Mouse (Mus musculus) cerebellum, postnatal 36 days (tissue): Measurements from ENCODE around the gene Kif28.
"Not testable (repeated sequence)": the region's sequence is repeated elsewhere in the genome, so short reads cannot be mapped to it uniquely, and the experiment has no call there.

Experiments
- DNase-seq, 2 experiments: peaks; one replicate each; pipeline ENCODE4 v3.0.0; 2021 to 2022; ENCODE audit warnings: mixed read lengths in 2 of 2

Kif28 gene

DNA sequence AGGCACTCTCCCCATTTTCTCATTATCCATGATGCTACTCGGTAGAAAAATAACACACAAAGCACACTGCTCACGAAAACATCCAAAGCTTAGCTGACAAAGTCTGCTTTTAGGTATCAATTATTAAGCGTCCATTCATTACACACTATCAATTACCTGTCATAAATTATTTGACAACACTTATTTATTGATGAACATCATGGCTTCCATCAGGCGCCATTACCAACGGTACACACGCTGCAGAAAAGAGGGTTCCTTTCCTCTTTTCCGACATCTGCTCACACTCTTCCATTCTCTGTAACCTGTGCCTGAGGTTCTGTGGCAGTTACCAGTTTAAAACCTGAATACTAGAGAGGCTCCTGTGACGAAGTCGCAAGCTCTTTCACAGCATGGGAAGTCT, at the start of gene Kif28:
TSS of gene Kif28 (minus strand) at position 101 of the 400 bp plus-strand sequence.
- no peak for DNase-seq

DNA sequence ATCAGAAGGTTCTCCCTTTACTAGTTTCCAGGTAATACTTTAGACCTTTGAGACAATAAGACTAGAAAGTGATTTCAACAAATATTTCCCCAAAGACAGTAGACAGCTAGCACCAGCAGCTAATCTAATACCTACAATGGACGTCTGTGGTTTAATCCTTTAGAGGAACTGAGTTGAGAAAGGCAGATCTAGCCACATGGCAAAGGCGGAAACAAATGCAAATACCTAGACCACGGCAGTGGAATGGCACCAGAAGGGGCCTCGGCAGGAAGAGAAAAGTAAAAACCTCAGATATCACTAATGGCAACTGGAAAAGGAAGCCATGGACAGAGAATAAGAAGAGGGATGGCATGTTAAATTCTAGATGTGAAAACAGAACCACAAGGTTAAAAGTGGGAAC, 42.2 kb upstream of the Kif28 start:
- no peak for DNase-seq

DNA sequence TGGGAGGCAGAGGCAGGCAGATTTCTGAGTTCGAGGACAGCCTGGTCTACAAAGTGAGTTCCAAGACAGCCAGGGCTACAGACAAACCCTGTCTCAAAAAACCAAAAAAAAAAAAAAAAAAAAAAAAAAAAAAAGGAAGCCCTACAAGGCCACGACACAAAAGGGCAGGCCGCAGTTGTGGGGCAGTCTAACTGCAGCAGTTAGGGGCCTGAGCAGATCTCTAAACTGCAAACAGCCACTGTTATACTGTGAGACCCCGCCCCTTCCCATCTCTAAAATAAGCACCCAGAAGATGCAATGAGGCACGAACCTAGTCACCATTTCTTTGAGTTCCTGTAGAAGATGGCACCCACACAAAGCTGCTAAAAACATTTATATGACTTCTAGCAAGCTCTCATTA, 40.4 kb upstream of the Kif28 start:
- no peak for DNase-seq

DNA sequence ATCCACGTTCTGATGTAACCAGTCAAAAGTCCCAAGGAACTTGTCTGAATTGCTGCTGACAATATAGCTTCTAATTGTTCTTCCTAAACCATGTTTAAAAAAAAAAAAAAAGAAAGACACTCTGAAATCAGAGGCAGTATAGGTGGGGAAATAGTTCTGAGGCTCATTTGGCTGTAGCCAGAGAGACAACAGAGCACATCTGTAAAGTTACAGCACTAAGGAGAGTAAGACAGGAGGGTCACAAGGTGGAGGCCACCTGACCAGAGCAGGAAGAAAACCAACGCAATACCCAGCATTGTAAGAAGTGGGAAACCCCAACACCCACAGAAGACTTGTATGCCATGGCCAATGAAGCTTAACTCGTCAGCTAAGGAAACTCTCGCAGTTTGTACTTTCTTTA, 39.0 kb upstream of the Kif28 start:
- DNase-seq: no peak

DNA sequence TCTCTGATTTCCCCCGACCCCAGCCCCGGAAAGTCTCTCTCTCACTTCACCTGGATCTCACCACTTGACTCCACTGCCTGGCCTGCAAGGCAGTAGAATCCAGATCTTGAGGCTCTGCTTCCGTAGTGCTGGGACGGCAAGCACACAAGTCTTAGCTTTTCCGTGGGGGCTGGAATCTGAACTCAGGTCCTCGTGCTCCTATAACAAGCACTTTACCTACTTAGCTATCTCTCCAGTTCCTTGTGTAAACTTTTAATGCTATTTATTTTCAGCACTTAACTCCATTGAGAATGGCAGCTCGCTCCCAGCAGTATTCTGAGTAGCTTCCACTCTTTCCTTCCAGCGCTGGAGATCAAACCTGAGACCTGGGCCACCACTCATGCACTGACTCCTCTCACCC, 31.8 kb upstream of the Kif28 start:
- no peak for DNase-seq

DNA sequence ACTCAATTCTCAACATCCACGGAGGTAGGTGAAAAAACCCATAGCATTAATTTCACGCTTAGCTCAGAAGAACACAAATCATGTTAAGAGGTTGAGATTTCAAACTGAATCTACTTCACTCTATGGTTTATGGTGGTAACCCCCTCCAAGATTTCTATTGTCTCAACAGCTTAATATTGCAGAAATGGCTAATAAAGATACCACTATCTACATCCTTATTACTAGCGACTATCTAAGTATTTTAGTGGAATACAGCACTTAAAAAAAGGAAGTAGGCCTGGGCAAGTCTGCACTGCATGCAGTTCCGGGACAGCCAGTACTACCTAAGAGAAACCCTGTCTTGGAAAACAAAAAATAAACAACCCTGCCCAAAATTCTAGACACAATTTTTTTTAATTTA, 15.5 kb upstream of the Kif28 start:
- DNase-seq: no peak

DNA sequence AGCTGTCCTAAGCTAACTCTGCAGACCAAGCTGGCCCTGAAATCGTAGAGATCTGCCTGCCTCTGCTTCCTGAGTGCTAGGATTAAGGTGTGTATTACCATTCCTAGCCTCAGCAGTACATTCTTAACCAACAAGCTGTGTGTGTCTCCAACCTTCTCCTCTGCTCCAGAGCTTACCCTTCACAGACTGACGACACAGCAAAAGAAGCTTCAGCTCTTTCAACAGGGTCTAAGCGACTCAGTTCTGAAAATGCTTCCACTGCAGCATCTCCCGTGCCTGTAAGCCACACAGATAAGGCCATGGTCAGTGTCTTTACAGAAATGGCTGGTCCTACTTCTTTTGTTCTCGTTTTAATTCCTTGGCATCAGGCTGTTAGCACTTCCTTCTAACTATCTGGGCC, 15.0 kb upstream of the Kif28 start:
- DNase-seq: no peak

DNA sequence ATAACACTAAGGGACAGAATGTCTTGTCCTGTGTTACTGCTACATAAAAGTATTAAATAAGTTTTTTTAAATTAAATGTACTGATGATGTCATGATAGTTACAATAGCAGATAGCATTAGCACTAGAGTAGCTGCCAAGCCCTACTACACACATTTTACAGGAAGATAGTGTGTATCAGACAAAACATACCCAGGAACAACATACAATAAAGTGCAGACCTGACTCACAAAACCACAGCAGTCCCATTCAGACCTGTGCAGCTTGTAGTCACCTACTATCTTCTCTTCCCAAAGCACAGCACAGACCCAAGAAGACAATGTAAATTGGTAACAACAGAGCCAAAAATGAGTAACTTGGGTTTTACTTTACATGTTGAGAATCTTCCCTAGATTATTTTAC, 11.4 kb upstream of the Kif28 start:
- no peak for DNase-seq

DNA sequence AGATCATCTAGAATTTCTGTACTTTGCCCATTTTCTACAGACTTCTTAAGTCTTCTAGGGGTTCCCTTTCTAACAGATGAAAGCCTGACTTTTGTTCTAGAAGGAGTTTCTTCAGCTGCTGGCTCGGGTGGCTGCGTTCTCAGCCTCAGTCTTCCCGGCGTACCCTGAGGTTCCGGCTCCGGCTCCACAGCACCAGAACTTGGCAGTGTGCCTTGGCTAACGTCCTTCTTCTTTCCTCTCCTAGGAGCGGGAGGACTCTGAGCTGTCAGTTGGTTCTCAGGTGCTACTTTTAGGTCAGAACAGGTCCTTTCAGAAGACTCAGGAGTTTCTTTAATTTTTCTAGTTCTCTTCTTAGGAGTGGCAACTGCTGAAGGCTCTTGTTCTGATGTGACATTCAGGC, 7.9 kb upstream of the Kif28 start:
- peak; percentile 68 to 70 for DNase-seq

DNA sequence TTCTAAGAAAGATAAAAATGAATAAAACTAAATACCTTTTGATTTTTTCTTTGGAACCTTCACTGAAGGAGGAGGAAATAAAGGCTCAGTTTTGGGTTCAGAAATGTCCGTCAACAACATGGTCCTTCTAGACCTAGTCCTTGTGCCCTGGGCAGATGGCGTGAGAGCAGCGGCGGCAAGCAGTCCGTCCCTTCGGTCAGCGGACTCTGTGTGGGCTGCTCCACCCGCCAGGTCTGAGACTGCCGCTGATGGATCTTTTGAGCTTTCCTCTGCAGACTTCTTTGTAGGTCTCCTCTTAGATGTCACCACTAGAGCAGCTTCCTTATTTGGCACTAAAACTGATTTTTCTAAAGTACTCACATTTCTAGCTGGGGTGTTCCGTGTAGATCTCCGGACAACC, 7.2 kb upstream of the Kif28 start:
- no peak for DNase-seq

DNA sequence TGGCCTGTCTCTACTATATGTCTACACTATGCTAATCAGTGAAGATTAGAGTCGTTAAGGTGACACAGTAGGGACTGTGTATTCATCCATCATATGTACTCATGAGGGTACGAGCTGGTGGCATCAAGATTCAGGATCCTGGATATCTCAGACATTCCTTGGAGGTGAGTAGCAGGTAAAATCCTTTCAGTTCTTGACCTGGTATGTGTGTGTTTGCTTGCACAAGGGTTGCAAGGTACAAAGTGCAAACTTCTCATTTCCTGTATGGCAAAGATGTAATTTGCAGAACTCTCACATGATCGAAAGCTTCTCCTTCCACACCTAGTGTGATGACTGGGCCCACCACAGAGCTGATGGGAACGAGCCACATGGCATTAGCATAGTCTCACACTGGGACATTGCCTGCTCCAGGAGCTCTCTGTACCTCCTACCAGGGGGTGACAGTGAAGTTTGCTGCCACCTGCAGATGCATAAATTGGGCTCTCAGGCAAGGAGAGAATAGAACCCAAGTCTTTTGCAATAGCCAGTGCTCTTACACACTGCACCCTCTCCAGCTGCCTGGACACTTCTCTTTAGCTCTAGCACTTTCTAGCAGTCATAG, 1.4 kb downstream of the Kif28 start:
- peak in 1 of 2 experiments; percentile 11 for DNase-seq

DNA sequence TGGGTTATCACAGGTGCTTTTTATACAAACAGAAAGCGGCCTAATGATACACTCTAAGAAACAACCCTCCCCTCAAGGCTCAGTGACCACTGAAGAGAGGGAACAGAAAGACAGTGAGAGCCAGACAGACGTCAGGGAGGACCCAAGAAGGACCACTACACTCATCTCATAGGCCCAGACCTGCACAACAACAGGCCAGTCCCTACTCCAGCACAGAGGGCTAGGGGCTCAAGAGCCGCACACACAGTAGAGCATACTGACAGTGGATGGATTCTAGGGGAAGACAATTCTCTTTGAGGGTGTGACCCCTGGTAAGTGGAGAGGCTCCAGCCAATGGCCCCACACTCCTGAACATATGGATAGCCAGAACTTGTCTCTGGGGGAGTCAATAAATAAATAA, 8.6 kb downstream of the Kif28 start:
- DNase-seq: no peak

DNA sequence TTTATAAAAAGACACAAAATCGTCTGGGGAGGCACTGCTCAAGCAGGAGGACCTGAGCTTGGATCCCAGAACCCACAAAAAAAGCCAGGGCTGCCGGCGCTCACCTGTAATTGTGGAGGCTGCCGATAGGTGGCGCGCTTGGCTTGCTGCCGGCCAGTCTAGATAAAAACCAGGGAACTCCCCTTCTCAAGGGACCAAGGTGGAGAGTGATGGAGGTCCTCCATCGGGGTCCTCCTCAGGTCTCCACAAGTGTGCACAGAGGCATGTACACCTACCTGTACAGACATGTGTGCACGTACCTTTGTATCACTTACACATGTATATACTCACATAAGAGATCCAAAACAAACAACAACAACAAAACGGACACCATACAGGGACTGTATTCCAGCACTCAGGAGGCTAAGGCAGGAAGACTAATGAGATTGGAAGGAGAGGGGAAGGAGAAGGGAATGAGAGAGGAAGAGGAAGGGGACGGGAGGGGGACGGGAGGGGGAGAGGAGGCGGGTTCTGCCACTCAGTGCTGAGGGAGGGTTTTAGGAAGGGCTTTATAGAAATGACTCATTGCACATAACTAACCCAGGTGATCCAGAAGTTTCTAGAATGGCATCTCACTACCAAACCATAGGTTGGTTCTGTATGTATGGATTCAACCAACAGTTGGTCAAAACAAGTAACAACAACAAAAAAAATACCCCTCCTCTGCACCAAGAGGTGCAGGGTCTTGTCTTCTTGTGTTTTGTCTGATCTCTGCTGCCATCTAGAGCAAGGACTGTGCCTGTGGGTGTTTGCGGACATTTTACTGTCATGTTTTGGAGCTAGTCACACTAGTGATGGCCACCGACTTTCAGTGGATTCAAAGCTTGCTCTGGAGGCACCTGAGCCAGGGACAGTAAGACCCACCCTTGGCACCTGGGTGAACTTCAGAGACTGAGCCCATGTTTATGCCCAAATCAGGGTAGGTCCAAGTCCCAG, 10.3 kb downstream of the Kif28 start:
- DNase-seq: peak; percentile 73 to 79

DNA sequence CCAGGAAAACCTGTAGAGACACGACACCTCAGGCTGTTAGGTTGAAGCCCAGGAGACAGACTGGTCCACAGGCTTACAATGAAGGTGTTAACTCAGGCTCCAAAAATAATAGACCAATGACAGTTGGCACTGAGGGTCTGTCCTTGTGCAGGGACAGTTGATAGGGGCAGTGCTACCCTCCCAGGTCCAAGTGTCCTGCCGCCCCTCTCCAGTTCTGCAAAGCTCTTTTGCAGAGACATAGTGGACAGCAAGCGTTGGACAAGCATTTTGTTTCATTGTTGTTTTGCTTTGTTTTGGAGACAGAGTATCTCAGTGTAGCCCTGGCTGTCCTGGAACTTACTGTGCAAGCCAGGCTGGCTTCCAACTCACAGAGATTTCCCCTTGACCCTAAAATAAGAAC, 13.7 kb downstream of the Kif28 start:
- no peak for DNase-seq

DNA sequence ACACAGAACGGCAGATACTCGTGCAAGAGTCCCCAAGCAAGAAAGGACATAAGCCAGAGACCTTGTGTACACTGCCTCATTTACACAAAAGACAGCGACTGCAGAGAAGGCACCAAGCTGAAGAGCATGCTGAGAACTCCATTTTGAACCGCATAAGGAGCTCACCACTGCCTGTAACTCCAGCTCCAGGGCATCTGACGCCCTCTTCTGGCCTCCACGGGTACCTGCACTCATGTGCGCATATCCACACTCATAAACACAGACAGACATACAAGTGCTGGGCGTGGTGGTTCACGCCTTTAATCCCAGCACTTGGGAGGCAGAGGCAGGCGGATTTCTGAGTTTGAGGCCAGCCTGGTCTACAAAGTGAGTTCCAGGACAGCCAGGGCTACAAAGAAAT, 16.4 kb downstream of the Kif28 start:
- no peak for DNase-seq

DNA sequence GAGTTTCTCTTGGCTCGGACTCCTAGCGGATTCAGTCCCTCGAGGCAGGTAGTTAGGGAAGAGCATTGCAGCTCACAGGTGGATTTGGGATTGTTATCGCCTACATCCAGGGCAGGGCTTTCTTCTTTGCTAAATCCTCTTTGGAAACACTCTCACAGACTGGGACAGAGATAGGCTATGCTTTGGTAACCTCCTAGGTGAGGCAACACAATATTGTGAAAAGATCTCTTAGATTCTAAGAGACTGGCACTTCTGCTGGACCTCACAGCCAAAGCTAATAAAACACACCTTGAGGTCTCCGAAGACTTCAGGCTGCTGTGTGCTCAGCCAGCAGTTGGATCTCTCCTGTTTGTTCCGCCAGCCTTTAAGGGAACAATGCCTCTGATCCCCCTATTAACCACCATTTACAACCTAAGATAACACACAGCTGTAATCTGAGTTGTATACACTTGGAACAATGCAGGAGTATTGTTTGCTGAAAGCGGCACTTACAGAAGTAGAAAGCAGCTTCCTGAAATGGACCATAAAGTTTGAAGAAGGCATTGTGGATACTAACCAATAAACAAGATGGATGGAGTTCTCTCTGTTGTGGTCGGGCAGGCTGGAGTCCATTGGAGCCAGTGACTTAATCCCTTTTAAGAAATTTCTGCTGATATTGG, 22.1 kb downstream of the Kif28 start:
- no peak for DNase-seq

DNA sequence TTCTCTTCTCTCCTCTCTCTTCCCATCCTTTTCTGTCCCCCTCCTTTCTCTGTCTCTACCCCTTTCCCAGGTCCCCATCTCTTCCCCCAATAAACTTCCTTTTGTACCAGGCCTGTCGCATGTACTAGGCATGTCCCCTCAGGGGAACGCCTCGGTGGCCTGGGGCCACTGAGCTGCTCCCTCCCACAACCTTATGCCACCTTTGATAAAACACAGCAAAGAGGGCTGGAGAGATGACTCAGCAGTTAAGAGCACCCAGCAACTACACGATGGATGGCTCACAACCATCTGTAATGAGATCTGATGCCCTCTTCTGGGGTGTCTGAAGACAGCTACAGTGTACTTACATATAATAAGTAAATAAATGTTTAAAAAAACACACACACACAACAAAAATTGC, 29.3 kb downstream of the Kif28 start:
- no peak for DNase-seq

DNA sequence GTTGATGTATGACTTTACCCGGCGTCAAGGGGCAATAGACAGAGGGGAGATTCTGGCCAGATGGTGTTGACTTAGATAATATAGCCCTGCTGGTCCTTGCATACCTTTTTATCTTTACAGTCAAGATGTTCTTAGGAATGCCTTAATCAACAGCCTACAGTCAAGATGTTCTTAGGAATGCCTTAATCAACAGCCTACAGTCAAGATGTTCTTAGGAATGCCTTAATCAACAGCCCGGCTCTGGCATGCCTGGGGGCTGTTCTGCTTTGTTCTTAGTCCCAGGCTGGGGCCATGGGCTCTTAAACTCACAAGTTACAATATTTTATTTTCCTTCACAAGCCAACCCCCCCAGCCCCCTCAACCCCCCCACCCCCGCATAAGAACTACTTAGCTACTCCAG, 29.8 kb downstream of the Kif28 start:
- DNase-seq: not testable (repeated sequence)

DNA sequence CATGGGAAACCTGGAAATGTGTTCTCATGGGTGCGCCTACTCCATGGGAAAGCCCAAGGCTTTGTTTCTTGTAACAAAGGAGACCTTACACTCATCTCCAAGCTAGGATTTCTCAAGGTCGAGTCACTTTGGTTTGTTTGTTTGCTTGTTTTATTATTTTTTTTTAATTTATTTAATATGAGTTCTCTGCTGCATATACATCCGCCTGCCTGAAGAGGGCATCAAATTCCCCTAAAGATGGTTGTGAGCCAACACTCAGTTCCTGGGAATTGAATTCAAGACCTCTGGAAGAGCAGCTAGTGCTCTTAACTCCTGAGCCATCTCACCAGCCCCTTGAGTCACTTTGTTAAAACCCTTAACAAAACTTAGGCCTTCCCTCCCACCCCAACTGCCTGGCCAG, 31.7 kb downstream of the Kif28 start:
- no peak for DNase-seq

DNA sequence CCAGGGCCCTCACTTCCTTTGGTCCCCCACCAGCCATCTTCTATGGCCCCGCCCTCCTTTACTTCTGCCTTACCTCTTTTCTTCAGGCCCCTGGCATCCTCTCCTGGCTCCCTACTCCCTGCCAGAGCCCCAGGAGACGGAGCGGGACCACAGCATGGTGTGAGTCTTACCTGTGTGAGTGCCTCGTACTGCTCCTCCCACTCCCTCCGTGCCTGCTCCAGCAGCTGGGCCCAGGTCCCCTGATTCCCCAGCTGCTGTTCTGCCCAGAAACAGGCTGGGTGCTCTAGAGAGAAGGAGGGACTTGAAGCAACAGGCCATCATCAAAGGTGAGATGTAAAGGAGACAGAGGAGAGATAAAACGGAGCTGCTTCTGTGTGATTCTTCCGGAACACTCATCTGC, 32.4 kb downstream of the Kif28 start:
- no peak for DNase-seq

DNA sequence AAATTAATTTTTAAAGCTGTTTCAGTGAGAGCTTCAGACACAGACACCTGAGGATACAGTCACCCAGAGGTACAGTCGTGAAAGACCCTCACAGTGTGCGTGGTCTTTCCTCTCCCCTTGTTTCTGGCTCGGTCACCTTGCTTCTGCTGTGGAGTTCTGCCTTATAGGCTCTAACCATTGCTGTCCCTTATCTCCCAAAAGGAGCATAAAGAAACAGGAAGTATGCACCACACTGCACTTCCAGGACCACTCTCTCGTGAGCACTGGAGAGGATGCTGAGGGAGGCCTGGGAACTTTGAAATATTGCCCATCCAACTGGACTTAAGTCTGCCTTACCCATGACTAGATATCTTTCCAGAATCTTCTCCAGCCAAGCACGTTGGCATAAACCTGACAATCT, 34.3 kb downstream of the Kif28 start:
- DNase-seq: no peak

DNA sequence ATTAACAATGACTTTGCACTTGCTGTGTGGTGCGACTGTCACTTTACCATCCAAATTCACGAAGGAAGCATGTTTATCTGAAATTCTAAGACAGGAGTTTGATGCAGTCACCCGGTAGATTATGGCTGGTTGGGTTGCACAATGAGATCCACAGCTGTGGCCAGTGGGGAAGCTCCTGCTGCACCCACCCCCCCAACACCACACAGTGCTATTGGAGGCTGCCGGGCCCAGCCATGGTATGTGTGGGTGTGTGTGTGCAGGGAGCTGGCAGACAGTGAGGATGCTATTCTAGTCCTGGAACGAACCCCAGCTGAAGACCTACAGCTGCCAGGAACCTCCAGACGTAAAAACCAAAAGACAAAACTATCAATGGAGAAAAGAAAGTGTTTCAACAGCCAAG, 35.7 kb downstream of the Kif28 start:
- peak; percentile 31 to 40 for DNase-seq

DNA sequence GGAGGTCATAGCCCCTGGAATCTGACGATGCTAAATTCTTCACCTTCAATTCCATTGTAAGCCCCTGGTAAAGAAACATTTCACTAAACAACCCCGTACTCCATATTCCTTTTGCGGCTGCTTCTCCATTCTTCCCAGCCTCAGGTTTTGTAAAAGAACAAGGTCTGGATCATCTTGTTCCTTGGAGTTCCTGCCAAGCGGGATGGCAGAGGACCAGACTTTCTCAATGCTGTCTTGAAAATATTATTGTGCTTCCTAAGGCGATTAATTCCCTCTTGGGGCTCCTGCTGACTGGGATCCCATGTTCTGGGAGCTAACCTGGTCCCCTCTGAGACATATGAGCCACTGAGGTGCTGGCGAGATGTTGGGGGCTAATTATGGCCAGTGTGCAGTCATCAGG, 39.9 kb downstream of the Kif28 start:
- peak in 1 of 2 experiments; percentile 16 for DNase-seq

DNA sequence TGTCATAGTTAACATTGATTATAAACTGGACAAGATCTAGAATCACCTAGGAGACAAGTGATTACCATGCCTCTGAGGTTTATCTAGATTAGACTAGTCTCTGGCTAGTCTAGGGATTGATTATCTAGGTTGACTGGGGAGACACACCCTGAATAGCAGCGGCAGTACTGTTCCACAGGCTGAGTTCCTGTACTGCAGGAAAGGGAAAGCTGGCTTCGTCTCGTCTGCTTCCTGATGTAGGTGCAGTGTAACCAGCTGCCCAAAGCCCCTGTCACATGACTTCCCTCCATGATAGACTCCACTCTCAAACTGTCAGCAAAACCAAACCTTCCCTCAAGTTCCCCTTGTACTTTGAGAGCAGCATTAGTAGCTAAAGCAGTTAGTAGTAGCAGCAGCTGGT, 40.9 kb downstream of the Kif28 start:
- DNase-seq: no peak
